Mouse (Mus musculus): ENCODE results near the gene Gm10031. TPM values are rescaled to one million over a fixed set of nuclear protein-coding genes. Genes with fewer than 3 reads are reported as not detected.
A peak's percentile ranks its signal among the peaks of the same experiment; 100 is the strongest.
"Not testable (repeated sequence)": the region's sequence is repeated elsewhere in the genome, so short reads cannot be mapped to it uniquely, and the experiment has no call there.

Gm10031 gene
- polyA plus RNA-seq, 1 experiment from 2014 or later: 0.45 TPM

GRCm38 (mm10) chr1:156520136-156520780, 3.6 kb upstream of the Gm10031 start:
- H3K4me1 ChIP-seq (replicated peaks; ENCODE audit: insufficient read depth, low read length): no peaks in the 10 kb centered on the region
- H3K9ac ChIP-seq (ENCODE audit: low read depth, low read length): no peak overlapping the region
- H3K4me2 ChIP-seq (ENCODE audit: low read length): no peak overlapping the region
- no peak for ATAC-seq (replicated peaks; ENCODE audit: low FRiP score, low read depth)
- H3K4me3 ChIP-seq (replicated peaks; ENCODE audit: low read depth, low read length): no peak overlapping the region
- H3K27me3 ChIP-seq (ENCODE audit: insufficient read depth, low read length): no peaks in the 10 kb centered on the region
- no peaks in the 10 kb centered on the region for H3K9me3 ChIP-seq (replicated peaks; ENCODE audit: low read length)
- WGBS: 78% methylated on average over 3 of the region's 3 CpGs
- H3K36me3 ChIP-seq (ENCODE audit: insufficient read depth, low read length): no peaks in the 10 kb centered on the region
- H3K27ac ChIP-seq: no peak overlapping the region
- no peak for TF ChIP-seq CTCF (IDR thresholded peaks at IDR 0.05; ENCODE audit: low read depth)
- DNase-seq (ENCODE audit: low spot score): no peak

GRCm38 (mm10) chr1:156521796-156522517, 1.9 kb upstream of the Gm10031 start:
- H3K4me2 ChIP-seq (ENCODE audit: low read length): peak overlapping the region; percentile 41
- no peak for TF ChIP-seq CTCF (IDR thresholded peaks at IDR 0.05; ENCODE audit: low read depth)
- DNase-seq (ENCODE audit: low spot score) (peak; percentile 39), ATAC-seq (replicated peaks; ENCODE audit: low FRiP score, low read depth) (0 out of 2 replicates have a peak, but pooled peaks have one; percentile 29)
- no peak overlapping the region for H3K4me3 ChIP-seq (replicated peaks; ENCODE audit: low read depth, low read length)
- no peaks in the 10 kb centered on the region for H3K27me3 ChIP-seq (ENCODE audit: insufficient read depth, low read length)
- WGBS: 32% methylated on average over 15 of the region's 15 CpGs
- H3K9ac ChIP-seq (ENCODE audit: low read depth, low read length): no peak overlapping the region
- H3K36me3 ChIP-seq (ENCODE audit: insufficient read depth, low read length): no peaks in the 10 kb centered on the region
- H3K9me3 ChIP-seq (replicated peaks; ENCODE audit: low read length): no peaks in the 10 kb centered on the region
- H3K27ac ChIP-seq: 0 out of 2 replicates have a peak overlapping the region, but pooled peaks have one; percentile 3
- H3K4me1 ChIP-seq (replicated peaks; ENCODE audit: insufficient read depth, low read length): no peaks in the 10 kb centered on the region

DNA sequence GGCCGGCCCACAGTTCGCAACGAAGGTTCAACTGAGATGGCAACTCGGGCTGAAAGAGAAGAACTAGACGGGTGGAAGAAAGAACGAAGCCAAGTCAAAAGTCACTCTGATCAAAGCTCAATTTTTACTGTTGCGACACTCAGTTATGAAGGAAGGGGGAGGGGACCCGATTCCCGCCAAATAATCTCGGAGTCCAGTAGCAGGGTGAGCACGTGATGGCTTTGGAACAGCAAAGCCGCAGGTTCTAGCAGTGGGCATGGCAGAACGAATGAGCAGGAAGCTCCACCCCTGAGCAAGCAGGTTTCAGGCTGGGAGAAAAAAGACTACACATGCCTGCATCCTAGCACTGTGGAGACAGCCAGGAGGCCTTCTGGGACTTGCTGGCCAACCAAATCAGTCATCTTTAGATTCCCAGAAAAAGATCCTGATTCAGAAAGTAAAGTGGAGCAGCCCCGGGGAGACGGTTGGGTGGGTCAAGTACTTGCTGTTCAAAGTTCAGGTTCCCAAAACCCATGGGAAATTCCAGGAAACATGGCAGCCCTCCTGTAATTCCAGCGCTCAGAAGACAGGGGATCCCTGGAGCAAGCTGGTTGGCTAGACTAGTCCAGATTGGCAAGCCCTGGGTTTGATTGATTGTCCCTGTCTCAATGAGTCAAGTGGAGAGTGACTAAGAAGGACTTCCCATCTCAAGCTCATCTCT, 8.8 kb downstream of the Gm10031 start:
- not testable (repeated sequence) for H3K27ac ChIP-seq; H3K4me1 ChIP-seq (replicated peaks; ENCODE audit: insufficient read depth, low read length); ATAC-seq (replicated peaks; ENCODE audit: low FRiP score, low read depth); DNase-seq (ENCODE audit: low spot score); H3K4me3 ChIP-seq (replicated peaks; ENCODE audit: low read depth, low read length); H3K27me3 ChIP-seq (ENCODE audit: insufficient read depth, low read length); H3K4me2 ChIP-seq (ENCODE audit: low read length); H3K9ac ChIP-seq (ENCODE audit: low read depth, low read length); H3K36me3 ChIP-seq (ENCODE audit: insufficient read depth, low read length); H3K9me3 ChIP-seq (replicated peaks; ENCODE audit: low read length)
- 89% methylated on average over 16 of the region's 16 CpGs for WGBS

DNA sequence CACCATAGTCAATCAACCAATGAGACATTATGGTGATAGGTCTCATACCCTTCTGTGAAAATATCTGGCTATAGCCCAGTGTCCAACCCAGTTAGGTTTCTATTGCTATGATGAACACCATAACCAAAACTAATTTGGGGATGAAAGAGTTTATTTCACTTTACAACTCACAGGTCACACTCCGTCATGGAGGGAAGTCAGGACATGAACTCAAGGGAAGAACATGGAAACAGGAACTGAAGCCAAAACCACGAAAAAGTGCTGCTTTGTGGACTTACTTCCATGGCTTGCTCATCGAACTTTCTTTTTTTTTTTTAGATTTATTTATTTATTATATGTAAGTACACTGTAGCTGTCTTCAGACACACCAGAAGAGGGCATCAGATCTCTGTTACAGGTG, 9.7 kb downstream of the Gm10031 start:
- H3K4me2 ChIP-seq (ENCODE audit: low read length): no peak overlapping the region
- H3K36me3 ChIP-seq (ENCODE audit: insufficient read depth, low read length): no peaks in the 10 kb centered on the region
- no peak overlapping the region for H3K4me3 ChIP-seq (replicated peaks; ENCODE audit: low read depth, low read length)
- no peaks in the 10 kb centered on the region for H3K4me1 ChIP-seq (replicated peaks; ENCODE audit: insufficient read depth, low read length)
- no peak for DNase-seq (ENCODE audit: low spot score)
- H3K27ac ChIP-seq: no peak overlapping the region
- 87% methylated on average over 3 of the region's 3 CpGs for WGBS
- no peaks in the 10 kb centered on the region for H3K9me3 ChIP-seq (replicated peaks; ENCODE audit: low read length)
- no peak for TF ChIP-seq CTCF (IDR thresholded peaks at IDR 0.05; ENCODE audit: low read depth)
- no peak overlapping the region for H3K9ac ChIP-seq (ENCODE audit: low read depth, low read length)
- no peak for ATAC-seq (replicated peaks; ENCODE audit: low FRiP score, low read depth)
- no peaks in the 10 kb centered on the region for H3K27me3 ChIP-seq (ENCODE audit: insufficient read depth, low read length)

DNA sequence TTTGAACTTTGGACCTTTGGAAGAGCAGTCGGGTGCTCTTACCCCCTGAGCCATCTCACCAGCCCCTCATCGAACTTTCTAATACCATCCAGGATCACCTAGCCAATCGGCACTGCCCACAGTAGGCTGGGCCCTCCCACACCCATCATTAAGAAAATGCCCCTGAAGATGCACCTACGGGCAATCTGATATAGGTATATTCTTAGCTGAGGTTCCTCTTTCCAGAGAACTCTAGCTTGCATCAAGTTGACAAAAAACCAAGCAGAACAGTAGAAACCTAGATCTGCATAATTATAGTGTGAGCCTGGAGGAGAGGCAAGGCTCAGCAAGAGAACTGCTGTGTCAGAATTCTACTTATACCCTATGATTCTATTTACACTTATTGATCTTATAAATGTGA, 10.1 kb downstream of the Gm10031 start:
- no peak for TF ChIP-seq CTCF (IDR thresholded peaks at IDR 0.05; ENCODE audit: low read depth)
- no peaks in the 10 kb centered on the region for H3K27me3 ChIP-seq (ENCODE audit: insufficient read depth, low read length)
- ATAC-seq (replicated peaks; ENCODE audit: low FRiP score, low read depth) (no peak), DNase-seq (ENCODE audit: low spot score) (no peak)
- H3K4me3 ChIP-seq (replicated peaks; ENCODE audit: low read depth, low read length): no peak overlapping the region
- H3K36me3 ChIP-seq (ENCODE audit: insufficient read depth, low read length): no peaks in the 10 kb centered on the region
- no peak overlapping the region for H3K9ac ChIP-seq (ENCODE audit: low read depth, low read length)
- H3K4me2 ChIP-seq (ENCODE audit: low read length): no peak overlapping the region
- H3K4me1 ChIP-seq (replicated peaks; ENCODE audit: insufficient read depth, low read length): no peaks in the 10 kb centered on the region
- 92% methylated on average over 4 of the region's 4 CpGs for WGBS
- no peaks in the 10 kb centered on the region for H3K9me3 ChIP-seq (replicated peaks; ENCODE audit: low read length)
- no peak overlapping the region for H3K27ac ChIP-seq

DNA sequence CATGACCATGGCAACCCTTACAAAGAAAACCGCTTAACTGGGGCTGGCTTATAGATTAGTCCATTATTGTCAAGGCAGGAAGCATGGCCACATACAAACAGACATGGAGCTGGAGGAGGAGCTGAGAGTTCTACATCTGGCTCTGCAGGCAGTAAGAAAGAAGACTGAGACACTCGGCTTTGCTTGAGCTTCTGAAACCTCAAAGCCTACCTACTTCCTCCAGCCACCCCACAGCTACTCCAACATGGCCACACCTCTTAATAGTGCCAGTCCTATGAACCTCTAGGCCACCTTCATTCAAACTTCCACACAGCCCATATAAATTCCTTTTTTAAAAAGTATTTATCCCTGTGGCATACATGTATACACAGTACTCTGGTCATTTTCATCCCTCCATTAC, 13.2 kb downstream of the Gm10031 start:
- ATAC-seq (replicated peaks; ENCODE audit: low FRiP score, low read depth): no peak
- H3K9ac ChIP-seq (ENCODE audit: low read depth, low read length): no peak overlapping the region
- WGBS: 79% methylated on average over 2 of the region's 2 CpGs
- DNase-seq (ENCODE audit: low spot score): no peak
- H3K4me3 ChIP-seq (replicated peaks; ENCODE audit: low read depth, low read length): no peak overlapping the region
- H3K4me1 ChIP-seq (replicated peaks; ENCODE audit: insufficient read depth, low read length): no peaks in the 10 kb centered on the region
- no peak overlapping the region for H3K27ac ChIP-seq
- no peak for TF ChIP-seq CTCF (IDR thresholded peaks at IDR 0.05; ENCODE audit: low read depth)
- H3K36me3 ChIP-seq (ENCODE audit: insufficient read depth, low read length): no peaks in the 10 kb centered on the region
- no peaks in the 10 kb centered on the region for H3K27me3 ChIP-seq (ENCODE audit: insufficient read depth, low read length)
- H3K9me3 ChIP-seq (replicated peaks; ENCODE audit: low read length): no peaks in the 10 kb centered on the region
- H3K4me2 ChIP-seq (ENCODE audit: low read length): no peak overlapping the region

Data from kidney, postnatal 0 days (tissue).